Mouse (Mus musculus): Measurements from ENCODE around the gene Gpr87.

DNA sequence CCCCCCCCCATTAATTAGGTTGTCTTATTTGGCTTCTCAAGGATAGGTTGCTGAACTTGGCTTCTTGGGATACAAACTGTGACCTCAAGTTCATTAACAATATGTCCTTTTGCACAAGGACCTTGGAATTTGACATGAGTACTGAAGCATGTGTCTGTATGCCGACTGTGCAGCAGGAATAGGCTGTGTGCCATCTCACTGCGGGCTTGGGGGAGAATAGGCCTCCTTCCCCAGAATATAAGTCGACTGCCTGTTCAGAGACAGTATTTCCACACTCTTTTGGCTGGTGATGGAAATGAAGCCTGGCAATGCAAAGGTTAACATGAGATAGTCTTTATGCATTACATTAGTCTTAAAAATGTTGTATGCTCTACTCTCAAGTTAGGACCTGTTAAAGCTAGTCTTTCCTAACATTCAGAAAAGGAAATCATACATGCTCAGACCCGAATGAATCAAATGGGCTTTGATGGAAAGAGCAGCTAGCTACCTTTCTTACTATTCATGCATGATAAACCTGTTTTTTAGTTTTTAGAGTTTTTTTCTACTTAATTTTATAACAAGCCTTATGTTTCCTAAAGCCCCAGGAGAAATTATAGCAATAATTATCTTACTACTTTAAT is 2.5 kb upstream of the Gpr87 start:
- TF ChIP-seq CTCF (IDR thresholded peaks at IDR 0.05; ENCODE audit: borderline replicate concordance, extremely low read depth, insufficient read depth, insufficient read length) (no peak), POLR2A (IDR thresholded peaks at IDR 0.05; ENCODE audit: borderline replicate concordance, extremely low read depth, insufficient read depth, insufficient read length, poor library complexity, severe bottlenecking) (no peak)

Data from brain, embryonic 14.5 days (tissue).